Mouse (Mus musculus): ENCODE results near the gene Ola1.

Gene Ola1

DNA sequence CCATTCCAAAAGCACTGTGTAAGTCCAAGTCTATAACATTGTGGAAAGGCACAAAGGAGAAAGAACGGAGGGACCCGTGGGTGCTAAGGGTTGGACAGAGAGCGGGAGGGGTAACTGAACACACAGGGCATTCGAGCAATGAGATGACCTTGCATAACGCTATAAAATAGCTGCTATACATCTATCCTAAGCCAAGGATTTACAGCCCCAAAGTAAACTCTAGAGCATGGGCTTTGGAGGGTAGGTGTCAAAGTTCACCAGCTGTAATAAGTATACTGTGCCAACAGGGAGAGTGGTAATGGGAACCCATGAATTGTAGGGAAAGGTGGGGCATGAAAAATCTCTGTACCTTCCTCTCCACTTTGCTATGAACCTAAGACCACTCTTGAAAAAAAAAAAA, at the start of gene Ola1:
Gene Ola1 (minus strand): TSS at position 12 of the 400 bp plus-strand sequence.
- DNase-seq (ENCODE audit: low read depth, low spot score) = no peak

DNA sequence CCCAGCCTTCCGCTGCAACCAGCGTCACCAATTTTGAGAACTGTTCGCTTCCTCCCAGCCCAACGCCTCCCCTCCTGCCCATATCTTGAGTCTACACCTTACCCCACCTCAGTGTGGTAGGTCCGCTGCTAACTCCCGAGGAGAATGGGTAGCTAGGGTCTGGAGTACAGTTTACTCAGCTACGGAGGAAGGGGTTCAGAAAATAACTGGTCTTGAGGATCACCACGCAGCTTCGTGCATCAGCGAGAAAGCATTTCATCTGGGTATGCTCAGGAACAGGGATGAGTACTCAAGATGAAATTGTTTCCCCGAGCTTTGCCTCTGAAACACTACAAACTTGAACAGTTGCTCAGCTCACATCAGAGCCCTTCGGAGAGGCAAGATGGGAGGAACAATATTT, 49.6 kb upstream of the Ola1 start:
- DNase-seq (ENCODE audit: low read depth, low spot score) = no peak

DNA sequence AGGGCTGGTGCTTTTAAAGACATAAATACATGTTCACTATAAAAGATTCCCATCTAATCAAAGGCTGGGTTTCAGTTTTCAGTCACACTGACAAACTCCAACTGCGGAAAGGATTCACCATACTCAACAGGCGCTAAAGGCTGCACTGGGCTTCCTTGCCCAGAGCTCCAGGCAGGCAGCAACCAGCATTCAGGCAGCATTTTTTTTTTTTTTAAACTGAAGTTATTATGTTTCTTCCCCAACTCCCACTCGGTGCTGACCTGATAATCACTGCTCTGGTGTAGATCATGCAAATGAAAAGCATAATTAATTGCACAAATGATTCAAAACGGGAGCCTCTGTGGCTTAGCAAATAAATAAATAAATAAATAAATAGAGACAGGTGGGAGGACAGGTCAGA, 49.1 kb upstream of the Ola1 start:
- DNase-seq (ENCODE audit: low read depth, low spot score) = no peak

DNA sequence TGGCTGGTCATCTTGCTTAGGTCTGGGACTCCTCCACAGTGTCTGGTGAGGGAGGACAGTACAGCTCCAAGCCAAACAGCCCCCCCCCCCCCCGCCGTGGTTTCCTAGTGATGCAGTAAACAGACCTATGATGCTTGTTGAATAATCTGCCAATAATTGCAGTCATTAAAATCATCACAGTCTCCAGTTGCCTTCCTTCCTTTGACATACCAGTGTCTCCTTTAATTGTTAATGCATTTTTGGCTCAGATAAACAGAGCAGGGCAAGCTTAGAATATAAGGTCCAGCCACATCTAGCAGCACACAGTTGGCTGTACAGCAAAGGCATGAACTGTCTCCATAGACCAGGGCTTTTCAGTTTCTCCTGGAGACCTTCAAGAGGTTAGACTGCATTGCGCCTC, 48.5 kb upstream of the Ola1 start:
- DNase-seq (ENCODE audit: low read depth, low spot score) = no peak

DNA sequence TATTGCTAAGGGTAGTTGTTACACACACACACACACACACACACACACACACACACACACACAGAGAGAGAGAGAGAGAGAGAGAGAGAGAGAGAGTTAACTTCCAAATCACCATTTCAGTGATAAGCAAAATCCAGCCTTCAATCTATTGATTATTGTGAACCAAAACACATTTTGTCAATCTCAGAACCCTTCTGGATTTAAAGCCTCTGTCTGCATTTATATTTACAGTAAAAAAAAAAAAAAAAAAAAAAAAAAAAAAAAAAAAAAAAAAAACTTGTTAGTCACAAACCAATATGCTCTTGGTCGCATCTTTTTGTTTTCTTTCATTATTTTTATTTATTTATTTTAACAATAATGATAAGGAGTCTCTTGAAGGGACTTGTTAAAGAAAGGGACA, 47.9 kb upstream of the Ola1 start:
- no peak for DNase-seq (ENCODE audit: low read depth, low spot score)

DNA sequence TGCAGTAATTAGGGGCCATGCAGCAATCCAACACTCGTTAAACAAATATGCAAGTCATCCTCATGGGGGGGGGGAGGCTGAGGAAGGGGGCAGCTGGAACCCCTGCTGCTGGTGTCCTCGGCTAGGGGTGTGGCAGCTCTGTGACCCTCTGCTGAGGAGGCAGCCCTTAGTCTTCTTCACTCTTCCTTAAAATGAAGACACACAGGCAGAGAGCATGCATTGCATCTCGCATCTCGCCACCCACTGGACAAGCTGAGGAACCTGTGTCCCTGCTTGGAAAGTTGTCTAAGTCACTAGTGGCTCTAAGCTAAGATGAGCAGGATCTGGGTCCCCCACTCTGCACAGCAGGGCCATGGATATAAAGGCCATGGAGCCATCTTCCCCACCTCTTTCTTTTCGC, 47.3 kb upstream of the Ola1 start:
- no peak for DNase-seq (ENCODE audit: low read depth, low spot score)

DNA sequence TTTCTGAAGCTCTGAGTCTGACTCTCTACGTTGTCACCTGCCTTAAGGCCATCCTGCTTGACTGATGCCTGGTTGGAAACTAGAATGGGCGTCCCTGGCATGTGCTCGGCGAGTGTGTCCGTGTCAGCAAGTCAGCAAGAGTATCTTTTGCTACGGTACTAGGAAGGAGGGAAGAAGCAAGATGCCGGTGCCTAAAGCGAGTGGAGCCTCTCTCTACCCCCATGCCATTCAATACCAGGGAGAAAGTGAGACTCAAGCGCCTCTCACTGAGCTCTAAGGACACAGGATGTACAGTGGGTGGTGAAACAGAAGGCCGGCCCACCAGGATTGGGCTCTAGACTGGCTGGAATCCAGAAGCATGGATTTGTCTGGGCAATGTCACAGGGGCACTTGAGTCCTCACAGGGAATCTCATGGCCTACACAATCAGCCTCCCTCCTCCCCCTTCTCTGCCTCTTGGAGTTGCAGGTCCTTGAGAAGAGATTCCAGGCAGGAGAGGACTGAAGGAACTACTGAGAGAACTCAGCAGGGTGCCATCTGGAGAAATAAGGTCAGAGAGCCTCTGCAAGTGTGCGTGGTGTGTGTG, 46.0 kb upstream of the Ola1 start:
- no peak for DNase-seq (ENCODE audit: low read depth, low spot score)

DNA sequence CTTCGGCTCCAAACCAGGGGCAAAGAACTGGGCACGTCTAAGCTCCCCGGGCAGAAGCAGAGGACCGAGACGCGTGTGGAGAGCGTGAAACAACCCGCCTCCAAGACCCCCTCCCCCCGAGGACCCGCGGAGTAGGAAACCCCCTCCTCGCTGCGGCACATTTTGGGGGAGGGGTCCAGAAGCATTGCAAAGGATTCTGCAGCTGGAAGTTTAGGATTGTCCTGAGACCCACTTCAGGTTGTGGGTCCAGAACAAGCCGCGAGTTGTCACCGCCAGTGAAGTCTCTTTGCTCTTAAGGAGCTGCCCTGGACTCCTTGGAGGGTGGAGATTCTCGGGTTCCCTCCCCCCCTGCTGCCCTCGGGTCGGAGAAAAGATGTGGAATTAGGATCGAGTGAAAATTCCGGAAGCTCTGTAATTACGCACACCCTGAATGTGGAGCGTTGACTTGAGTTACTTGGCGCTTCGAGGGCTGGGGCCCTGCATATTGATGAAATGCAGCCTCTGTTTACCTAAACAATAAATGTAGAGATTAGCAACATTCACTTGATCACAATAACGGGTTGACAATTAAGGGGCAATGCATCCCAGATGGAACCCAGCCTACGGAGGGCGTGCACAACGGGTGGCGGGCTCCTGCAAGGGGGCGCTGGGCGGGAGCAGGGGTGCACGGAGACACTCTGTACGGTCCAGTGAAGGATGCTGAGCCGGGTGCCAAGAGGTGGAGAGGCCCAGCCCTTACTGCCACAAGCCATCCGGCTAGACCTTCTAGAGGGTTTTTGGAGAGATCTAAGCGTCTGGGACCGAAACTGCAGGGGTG, 45.3 kb upstream of the Ola1 start:
- no peak for DNase-seq (ENCODE audit: low read depth, low spot score)

DNA sequence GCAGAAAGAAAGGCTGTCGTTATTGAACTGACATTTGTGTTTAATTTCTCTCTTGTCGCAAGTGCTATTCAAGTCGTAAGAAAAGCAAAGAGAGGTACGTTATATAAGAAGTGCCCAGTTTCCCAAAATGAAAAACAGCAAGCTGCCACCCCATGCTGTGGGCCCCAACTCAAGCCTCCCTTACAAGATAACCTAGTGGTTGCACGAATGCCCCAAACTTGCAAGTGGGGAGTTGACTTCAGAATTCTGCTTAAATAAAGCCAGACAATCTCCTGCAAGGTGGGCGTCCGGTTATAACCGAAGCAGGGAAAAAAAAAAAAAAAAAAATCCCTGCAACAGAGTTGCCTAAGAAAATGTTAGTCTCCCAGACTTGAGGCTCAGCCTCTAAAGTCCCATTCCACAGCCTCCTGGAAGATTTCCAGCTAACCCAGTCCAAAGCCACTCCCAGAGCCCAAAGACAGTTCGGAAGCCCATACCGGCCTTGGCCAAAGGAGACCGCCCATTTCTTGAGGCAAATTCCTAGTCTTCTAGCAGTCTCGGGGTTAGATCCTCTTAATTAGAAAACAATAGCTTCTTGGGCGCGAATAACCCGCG, 44.5 kb upstream of the Ola1 start:
- no peak for DNase-seq (ENCODE audit: low read depth, low spot score)

DNA sequence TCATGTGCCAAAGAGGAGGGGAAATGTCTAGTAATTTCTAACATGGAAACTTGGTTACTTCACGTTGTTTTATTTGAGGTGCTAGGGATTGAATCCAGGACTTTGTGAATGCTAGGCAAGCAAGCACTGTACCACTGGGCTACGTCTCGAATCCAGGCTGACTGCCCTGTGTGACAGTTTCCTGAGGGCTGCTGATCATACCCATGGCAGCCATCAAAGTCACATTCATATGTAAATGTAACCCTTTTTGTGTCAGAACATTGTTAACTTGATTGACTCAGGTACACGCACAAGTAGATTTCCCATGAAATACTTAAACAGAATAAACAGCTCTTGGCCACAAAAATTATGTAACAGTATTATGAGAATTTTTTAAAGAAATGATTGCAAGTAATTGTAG, 30.0 kb upstream of the Ola1 start:
- no peak for DNase-seq (ENCODE audit: low read depth, low spot score)

DNA sequence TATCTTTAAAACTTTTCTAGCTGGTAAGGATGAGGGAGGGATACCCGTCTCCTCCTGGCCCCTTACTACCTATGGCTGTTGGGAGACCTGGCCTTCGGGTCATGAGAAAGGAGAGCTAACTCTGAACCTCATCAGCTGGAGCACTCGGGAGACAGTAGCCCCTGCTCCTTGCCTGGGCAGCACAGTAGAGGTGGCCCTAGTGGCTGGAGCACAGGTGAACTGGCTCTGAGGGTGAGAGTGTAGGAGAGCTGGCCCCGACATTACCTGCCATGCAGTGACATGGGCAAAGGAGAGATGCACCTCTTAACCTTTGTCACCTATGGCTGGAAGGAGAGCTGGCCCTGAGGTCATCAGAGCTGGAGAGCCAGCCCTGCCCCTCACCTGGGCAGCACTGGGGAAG, 22.6 kb upstream of the Ola1 start:
- DNase-seq (ENCODE audit: low read depth, low spot score) = no peak

DNA sequence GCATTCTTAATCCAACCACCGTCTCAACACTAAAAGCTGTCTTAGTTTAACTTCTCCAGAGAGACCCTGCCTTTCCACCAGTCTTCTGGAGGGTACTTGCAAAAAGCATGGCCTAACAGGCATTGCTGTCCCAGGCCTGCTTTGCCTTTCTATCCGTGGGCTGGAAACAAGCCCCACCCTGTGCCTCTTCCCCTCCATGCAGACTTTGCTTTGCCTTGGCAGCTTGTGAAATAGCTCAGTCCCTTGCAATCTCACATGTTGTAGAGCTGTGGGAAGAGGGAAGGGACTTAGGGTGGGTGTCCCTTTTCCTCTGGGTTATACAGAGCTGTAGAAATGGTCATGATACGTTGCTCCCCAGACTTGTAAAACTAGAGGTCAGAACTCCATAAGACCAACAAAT, 12.4 kb upstream of the Ola1 start:
- no peak for DNase-seq (ENCODE audit: low read depth, low spot score)

DNA sequence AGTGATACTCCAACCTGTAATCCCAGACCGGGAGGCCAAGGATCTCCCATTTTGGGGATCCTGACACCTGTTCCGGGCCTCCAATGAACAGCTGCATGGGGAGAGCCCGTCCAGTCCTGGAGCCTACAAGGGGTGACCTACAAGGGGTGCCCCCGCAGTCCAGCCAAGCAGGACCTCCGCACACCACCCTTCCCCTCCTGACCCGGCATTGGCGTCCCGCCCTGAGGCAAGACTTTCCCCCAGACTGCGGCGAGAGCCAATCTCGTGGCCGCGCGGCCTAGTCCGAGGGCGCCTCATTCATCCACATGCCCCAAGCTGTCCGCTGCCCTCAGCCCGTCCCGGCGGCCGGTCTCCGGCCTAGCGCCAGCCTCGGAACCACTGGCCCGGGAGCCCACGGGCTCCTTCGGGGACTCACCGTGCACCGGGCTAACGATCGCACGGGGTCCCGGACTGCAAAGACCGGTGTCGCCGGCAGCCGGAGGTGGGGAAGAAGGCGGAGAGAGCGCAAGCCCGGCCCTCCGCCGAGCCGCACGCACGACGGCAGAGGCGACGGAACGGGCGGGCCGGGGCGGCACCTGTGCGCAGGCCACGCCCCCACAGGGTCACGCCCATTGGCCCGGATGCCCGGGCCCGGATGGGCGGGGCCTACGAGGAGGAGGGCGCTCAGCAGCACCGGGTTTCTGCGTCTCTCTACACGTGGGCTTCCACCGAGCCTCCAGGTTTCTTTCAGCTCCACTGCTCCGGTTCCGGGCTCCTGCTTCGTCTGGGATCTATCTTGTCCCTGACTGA, 4.7 kb downstream of the Ola1 start:
- peak; percentile 85 for DNase-seq (ENCODE audit: low read depth, low spot score)

DNA sequence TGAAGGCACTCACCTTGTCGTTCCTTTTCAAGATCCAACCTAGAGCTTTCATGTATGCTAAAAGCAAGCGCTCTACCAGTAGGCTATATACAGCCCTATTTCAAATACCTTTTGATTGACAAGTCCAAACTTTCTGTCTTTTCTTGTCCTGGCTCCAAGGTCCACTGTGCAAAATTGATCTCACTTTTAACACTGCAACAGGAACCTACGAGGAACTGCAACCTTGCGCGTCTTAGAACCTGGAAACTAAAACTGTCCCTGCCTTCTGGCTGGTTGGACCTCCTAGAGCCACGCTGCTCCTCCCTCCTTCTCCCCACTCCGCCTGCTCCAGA, 5.2 kb downstream of the Ola1 start:
- no peak for DNase-seq (ENCODE audit: low read depth, low spot score)

DNA sequence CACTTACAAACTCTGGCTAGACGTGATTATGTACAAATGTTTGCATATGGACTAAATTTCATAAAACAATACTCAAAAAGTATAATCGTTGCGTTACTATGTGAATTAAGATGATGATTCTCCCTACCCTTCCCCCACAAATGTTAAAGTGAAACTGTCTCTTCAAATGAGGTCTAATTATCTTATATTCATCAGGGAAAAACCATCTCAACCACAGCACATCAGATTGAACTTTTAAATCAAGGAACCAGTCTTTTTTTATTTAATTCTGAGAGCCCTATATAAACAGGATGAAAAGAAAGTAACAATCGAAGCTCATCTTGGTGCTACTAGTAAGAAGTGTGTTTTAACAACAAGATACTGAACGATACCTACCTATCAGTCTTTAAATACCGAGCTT, 14.4 kb downstream of the Ola1 start:
- DNase-seq (ENCODE audit: low read depth, low spot score) = no peak

DNA sequence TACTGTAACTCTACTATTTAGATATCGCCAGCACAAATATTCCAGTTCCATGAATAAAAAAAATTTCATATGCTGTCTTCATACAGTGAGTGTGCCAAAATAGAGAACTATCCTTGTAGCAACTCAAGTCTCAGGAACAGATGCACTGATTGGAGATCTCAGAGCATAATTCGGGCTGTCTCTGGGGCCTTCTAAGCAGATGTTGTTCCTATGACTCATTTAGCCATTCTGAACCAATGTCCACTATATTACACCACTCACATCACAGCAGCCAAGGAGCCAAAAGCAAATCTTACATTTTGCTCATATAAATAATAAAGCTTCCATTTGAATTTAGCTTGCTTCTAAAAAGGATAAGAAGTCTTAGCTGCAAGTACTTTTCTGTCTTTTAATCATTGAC, 30.2 kb downstream of the Ola1 start:
- peak; percentile 56 for DNase-seq (ENCODE audit: low read depth, low spot score)

DNA sequence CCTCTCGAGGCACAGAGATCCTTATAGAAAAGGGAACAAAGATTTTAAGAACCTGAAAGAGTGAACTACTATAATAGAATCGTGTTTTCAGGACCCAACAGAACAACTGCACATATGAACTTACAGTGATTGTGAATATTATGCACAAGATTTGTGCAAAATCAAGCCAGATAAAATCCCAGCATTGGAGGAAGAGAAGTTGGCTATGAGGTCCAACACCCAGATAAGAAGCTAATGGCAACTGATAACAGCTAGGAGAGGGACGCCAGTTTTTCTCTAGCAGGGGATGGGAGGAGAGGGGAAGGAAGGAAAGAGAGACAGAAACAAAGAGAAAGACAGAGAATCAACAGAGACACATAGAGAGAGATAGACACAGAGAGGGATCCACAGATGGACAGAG, 33.5 kb downstream of the Ola1 start:
- no peak for DNase-seq (ENCODE audit: low read depth, low spot score)

DNA sequence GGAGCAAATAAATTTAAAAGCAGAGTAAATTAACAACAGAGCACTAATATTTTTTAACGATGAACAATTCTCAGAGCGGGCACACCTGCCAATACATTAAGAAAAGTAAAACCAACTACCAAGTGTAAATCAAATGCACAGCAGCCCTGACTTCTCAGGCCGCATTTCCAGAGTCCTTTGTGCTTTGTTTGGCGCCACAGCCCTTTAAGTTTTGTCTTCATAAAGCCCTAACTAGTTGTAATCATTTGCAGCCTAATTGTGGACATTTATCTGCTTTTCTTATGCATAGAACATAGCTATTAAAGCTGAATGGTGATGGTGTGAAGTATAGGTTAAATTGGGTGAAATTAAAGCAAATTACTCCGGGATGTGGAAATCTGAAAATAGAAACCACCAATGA, 49.2 kb downstream of the Ola1 start:
- no peak for DNase-seq (ENCODE audit: low read depth, low spot score)

DNA sequence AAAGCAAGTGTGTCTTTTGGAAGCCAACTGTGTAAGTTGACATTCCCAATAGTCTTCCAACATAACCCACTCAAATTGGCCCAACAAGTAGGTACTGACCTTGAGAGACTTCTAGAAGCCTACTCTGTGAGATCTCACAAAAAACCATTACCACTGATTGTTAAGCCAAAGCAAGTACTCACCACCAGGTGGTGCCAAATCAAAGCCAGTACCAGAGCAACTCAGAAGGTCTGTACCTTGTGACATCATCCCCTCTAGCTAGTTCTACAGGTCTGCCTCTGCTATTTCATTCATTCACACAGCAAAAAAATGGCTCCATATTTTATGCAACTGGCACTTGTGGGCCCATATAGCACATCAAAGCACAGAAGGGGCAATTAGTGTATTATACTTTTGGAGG, 51.6 kb downstream of the Ola1 start:
- DNase-seq (ENCODE audit: low read depth, low spot score) = peak; percentile 14

DNA sequence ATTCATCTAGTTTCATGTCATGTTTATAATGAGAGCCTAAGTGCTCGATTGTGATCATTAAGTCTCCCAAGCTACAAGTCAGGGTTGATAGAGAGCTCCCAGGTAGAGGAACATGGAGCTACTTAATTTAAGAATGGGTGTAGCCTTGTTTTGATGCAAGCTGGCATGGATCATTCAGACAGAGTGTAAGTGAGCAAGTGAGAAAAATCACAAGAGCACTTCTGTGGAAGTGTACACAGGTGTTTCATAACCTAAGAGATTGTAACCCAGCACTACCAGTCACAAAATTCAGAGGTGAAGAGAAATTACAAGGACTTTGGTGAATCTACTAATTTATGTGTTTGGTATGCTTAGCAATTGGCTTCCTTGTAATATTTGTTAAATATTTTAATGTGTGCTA, 54.1 kb downstream of the Ola1 start:
- no peak for DNase-seq (ENCODE audit: low read depth, low spot score)

DNA sequence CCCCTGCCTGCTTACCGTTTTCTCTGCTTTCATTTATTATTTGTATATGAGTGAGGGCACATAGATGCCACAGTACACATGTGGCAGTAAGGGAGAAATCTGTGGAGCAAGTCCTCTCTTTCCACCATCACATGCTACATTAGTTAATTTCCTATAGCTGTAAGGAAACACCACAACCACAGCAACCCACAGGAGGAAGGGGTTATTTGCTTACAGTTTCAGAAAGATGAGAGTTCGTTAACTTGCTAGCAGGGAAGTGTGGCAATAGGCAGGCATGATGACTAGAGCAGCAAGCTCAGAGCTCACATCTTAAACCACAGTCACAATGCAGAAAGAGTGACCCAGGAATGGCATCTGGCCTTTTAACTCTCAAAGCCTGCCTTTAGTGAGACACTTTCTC, 58.0 kb downstream of the Ola1 start:
- DNase-seq (ENCODE audit: low read depth, low spot score) = peak; percentile 6

DNA sequence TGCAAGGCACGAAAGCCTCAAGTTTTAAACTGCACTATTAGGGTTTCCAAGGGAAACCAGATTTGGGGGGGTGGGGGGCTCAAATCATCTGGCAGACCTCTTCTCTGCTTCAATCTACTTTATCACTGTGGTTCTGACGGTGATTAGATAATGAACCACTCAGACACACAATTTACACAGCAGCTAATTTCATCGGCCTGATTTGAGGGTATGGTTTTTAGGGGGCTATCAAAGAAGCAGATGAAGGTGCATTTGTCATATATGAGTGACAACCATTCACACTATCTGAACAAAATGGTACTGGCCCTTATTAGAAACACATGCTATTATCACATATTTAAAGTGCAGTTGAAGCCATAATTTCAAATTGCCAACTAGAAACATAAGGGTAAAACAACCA, 61.5 kb downstream of the Ola1 start:
- DNase-seq (ENCODE audit: low read depth, low spot score) = no peak

DNA sequence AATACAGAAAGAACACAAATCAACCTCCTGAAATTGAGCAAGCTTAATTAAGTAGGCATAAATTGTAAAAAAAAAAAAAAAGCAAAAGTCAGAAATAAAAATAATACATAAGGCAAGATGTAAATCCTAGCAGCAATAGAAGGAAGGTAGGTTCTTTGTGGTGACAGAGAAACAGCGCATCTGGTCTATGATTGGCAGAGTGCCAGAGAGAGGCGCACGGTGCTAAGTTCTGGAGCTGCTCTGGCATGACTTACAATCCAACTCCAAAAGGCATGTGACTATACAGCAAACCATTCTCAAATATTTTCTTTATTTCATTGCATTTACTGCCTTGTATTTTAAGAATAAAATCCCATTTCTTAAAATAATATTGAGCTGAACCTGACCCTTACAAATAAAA, 68.2 kb downstream of the Ola1 start:
- no peak for DNase-seq (ENCODE audit: low read depth, low spot score)

Measured in skeletal muscle tissue, adult 2 months (tissue).